Comparison of ENCODE assay signal across 32 mouse cellular contexts in genomic region chr2:137759455-137759854, GRCm38 (mm10).
"Had no signal": no experiment of that assay in that cellular context is flagged by ENCODE, and none has a peak within 500 bp of the region (broad histone marks: within the 10 kb centered on the region; RNA-seq: fewer than 3 reads in every experiment).

No protein-coding gene starts in this region.

- H3K36me3 ChIP-seq: limb, embryonic 10.5 days; limb, embryonic 12.5 days; limb, embryonic 13.5 days; limb, embryonic 15.5 days; liver, embryonic 12.5 days; liver, embryonic 13.5 days; liver, embryonic 15.5 days; lung, embryonic 15.5 days; midbrain, embryonic 10.5 days; midbrain, embryonic 12.5 days; midbrain, embryonic 13.5 days; midbrain, embryonic 15.5 days; neural tube, embryonic 12.5 days had no signal

- H3K4me1 ChIP-seq: liver, embryonic 12.5 days; liver, embryonic 13.5 days; liver, embryonic 15.5 days; megakaryocyte, embryonic 14.5 days; midbrain, embryonic 15.5 days had no signal

- H3K9ac ChIP-seq: limb, embryonic 12.5 days; limb, embryonic 13.5 days; limb, embryonic 15.5 days; liver, embryonic 12.5 days; liver, embryonic 13.5 days; liver, embryonic 14.5 days; liver, embryonic 15.5 days; liver, postnatal 0 days; lung, embryonic 14.5 days; lung, embryonic 15.5 days; midbrain, embryonic 12.5 days; midbrain, embryonic 13.5 days; midbrain, embryonic 15.5 days; neural tube, embryonic 12.5 days had no signal

- H3K27me3 ChIP-seq: limb, embryonic 12.5 days; limb, embryonic 13.5 days; limb, embryonic 15.5 days; liver, embryonic 12.5 days; liver, embryonic 13.5 days; liver, embryonic 15.5 days; lung, embryonic 15.5 days; megakaryocyte, embryonic 14.5 days; midbrain, embryonic 12.5 days; midbrain, embryonic 13.5 days; midbrain, embryonic 15.5 days; neural tube, embryonic 12.5 days had no signal

- H3K4me3 ChIP-seq: limb, embryonic 10.5 days; limb, embryonic 12.5 days; limb, embryonic 13.5 days; limb, embryonic 15.5 days; liver, embryonic 12.5 days; liver, embryonic 13.5 days; liver, embryonic 15.5 days; lung, embryonic 15.5 days; megakaryocyte, embryonic 14.5 days; midbrain, embryonic 10.5 days; midbrain, embryonic 12.5 days; midbrain, embryonic 13.5 days; midbrain, embryonic 15.5 days; myocyte; neural tube, embryonic 12.5 days had no signal

- DNase-seq: left cerebral cortex, postnatal 4 days; liver; liver, embryonic 13.5 days; liver, postnatal 0 days; lung, adult 18-20 months; lung, adult 2 months; lung, embryonic 14.5 days; lung, postnatal 10 days; lung, postnatal 14 days; lung, postnatal 36 days; lung, postnatal 4 days; midbrain, embryonic 14.5 days had no signal

- ATAC-seq: liver, embryonic 12.5 days; liver, postnatal 0 days; lung, postnatal 0 days; midbrain, embryonic 13.5 days; midbrain, embryonic 15.5 days; midbrain, embryonic 16.5 days had no signal

- H3K27ac ChIP-seq: limb, embryonic 10.5 days; limb, embryonic 12.5 days; limb, embryonic 13.5 days; limb, embryonic 15.5 days; liver, embryonic 12.5 days; liver, embryonic 13.5 days; liver, embryonic 14.5 days; liver, embryonic 15.5 days; lung, embryonic 15.5 days; macrophage; midbrain, embryonic 10.5 days; midbrain, embryonic 12.5 days; midbrain, embryonic 13.5 days; midbrain, embryonic 15.5 days; neural tube, embryonic 12.5 days had no signal

- H3K9me3 ChIP-seq: limb, embryonic 10.5 days; limb, embryonic 12.5 days; limb, embryonic 13.5 days; limb, embryonic 15.5 days; liver, embryonic 12.5 days; liver, embryonic 13.5 days; liver, embryonic 15.5 days; lung, embryonic 15.5 days; midbrain, embryonic 10.5 days; midbrain, embryonic 12.5 days; midbrain, embryonic 13.5 days; midbrain, embryonic 15.5 days; neural tube, embryonic 12.5 days had no signal

- H3K4me2 ChIP-seq: limb, embryonic 12.5 days; limb, embryonic 13.5 days; limb, embryonic 15.5 days; liver, embryonic 11.5 days; liver, embryonic 12.5 days; liver, embryonic 13.5 days; liver, embryonic 15.5 days; lung, embryonic 14.5 days; lung, embryonic 15.5 days; midbrain, embryonic 11.5 days; midbrain, embryonic 12.5 days; midbrain, embryonic 13.5 days; midbrain, embryonic 15.5 days; neural tube, embryonic 12.5 days had no signal
